Mouse (Mus musculus) heart, postnatal 25 days (tissue): ENCODE measurements around the gene Rassf2. TPM values are rescaled to one million over a fixed set of nuclear protein-coding genes. Genes with fewer than 3 reads are reported as not detected.
A peak's percentile ranks its signal among the peaks of the same experiment; 100 is the strongest.

Experiments
- DNase-seq: peaks from one replicate; pipeline ENCODE4 v3.0.0; 2022; ENCODE audit warnings: low spot score
- intact Hi-C: fragments of 180-260 bp; cut with DNase I; formaldehyde crosslinking; loops from one replicate; pipeline ENCODE4 v1.15.1; 2025
- total RNA-seq, 2 experiments: library from RNA; stranded (reverse); gene quantifications; 2 replicates each; pipeline ENCODE4 v1.2.3; 2021

Gene Rassf2
- 10 to 100 TPM in 1 of 2 experiments, 1 to 10 TPM in 1; 8.2 to 10.4 TPM for total RNA-seq

GRCm38 (mm10) chr2:132029646-132030417, at the start of gene Rassf2:
TSS of gene Rassf2 (minus strand) at chr2:132030258.
- intact Hi-C loops: no loop called here
- peak; percentile 79 for DNase-seq

GRCm38 (mm10) chr2:132079139-132079538, 49.1 kb upstream of the Rassf2 start:
- intact Hi-C loops: no loop called here
- peak; percentile 9 for DNase-seq

- intact Hi-C loops: loop anchor here (5.0 kb wide), 1 partner anchor 39 kb away; no protein-coding TSS in a partner anchor
- DNase-seq: no peak
Observed at GRCm38 (mm10) chr2:132073052-132073451, 43.0 kb upstream of the Rassf2 start.

- no peak for DNase-seq
- intact Hi-C loops: loop anchor here (5.0 kb wide), 1 partner anchor 42 kb away; no protein-coding TSS in a partner anchor
Observed at GRCm38 (mm10) chr2:132069985-132070735, 40.1 kb upstream of the Rassf2 start.

- DNase-seq: no peak
- intact Hi-C loops: loop anchor here (5.0 kb wide), 1 partner anchor 178 kb away; no protein-coding TSS in a partner anchor
Observed at GRCm38 (mm10) chr2:132064185-132064831, 34.2 kb upstream of the Rassf2 start.

GRCm38 (mm10) chr2:132063776-132064175, 33.7 kb upstream of the Rassf2 start:
- intact Hi-C loops: loop anchor here (5.0 kb wide), 1 partner anchor 179 kb away; no protein-coding TSS in a partner anchor
- DNase-seq: no peak

GRCm38 (mm10) chr2:132061884-132062283, 31.8 kb upstream of the Rassf2 start:
- DNase-seq: no peak
- intact Hi-C loops: loop anchor here (5.0 kb wide), 1 partner anchor 180 kb away; no protein-coding TSS in a partner anchor

- intact Hi-C loops: loop anchor here (5.0 kb wide), 2 partner anchors 73 to 182 kb away; no protein-coding TSS in a partner anchor
- DNase-seq: no peak
Observed at GRCm38 (mm10) chr2:132059919-132060318, 29.9 kb upstream of the Rassf2 start.

GRCm38 (mm10) chr2:132055349-132055753, 25.3 kb upstream of the Rassf2 start:
- intact Hi-C loops: loop anchor here (5.0 kb wide), 1 partner anchor 68 kb away; no protein-coding TSS in a partner anchor
- no peak for DNase-seq

- DNase-seq: no peak
- intact Hi-C loops: no loop called here
Observed at GRCm38 (mm10) chr2:132053824-132054223, 23.8 kb upstream of the Rassf2 start.

GRCm38 (mm10) chr2:132051798-132052197, 21.7 kb upstream of the Rassf2 start:
- DNase-seq: no peak
- intact Hi-C loops: no loop called here

GRCm38 (mm10) chr2:132049921-132050320, 19.9 kb upstream of the Rassf2 start:
- DNase-seq: no peak
- intact Hi-C loops: no loop called here

GRCm38 (mm10) chr2:132049491-132049890, 19.4 kb upstream of the Rassf2 start:
- intact Hi-C loops: no loop called here
- DNase-seq: no peak

- DNase-seq: no peak
- intact Hi-C loops: no loop called here
Observed at GRCm38 (mm10) chr2:132048143-132048772, 18.2 kb upstream of the Rassf2 start.

- no peak for DNase-seq
- intact Hi-C loops: no loop called here
Observed at GRCm38 (mm10) chr2:132047364-132047763, 17.3 kb upstream of the Rassf2 start.

- DNase-seq: no peak
- intact Hi-C loops: no loop called here
Observed at GRCm38 (mm10) chr2:132046659-132047058, 16.6 kb upstream of the Rassf2 start.

- intact Hi-C loops: no loop called here
- no peak for DNase-seq
Observed at GRCm38 (mm10) chr2:132044320-132045274, 14.5 kb upstream of the Rassf2 start.

GRCm38 (mm10) chr2:132043101-132043621, 13.1 kb upstream of the Rassf2 start:
- peak; percentile 88 for DNase-seq
- intact Hi-C loops: no loop called here
